Mouse (Mus musculus) CD4-positive, CD25-positive, alpha-beta regulatory T cell, adult 4 months (primary cell): ENCODE measurements around the gene Kat2a. TPM values are rescaled to one million over a fixed set of nuclear protein-coding genes. Genes with fewer than 3 reads are reported as not detected.
A peak's percentile ranks its signal among the peaks of the same experiment; 100 is the strongest.

Experiments
- ATAC-seq: one replicate; pipeline ENCODE4 v1.8.0; 2017
- polyA plus RNA-seq, 2 experiments: library from polyadenylated mRNA; unstranded; fragments of 100-300 nt; shearing (Covaris generic); gene quantifications; one replicate each; pipeline ENCODE4 v1.2.1; 2017

Gene Kat2a
- polyA plus RNA-seq, 2 experiments from 2014 or later: 11.1 to 13.2 TPM

DNA sequence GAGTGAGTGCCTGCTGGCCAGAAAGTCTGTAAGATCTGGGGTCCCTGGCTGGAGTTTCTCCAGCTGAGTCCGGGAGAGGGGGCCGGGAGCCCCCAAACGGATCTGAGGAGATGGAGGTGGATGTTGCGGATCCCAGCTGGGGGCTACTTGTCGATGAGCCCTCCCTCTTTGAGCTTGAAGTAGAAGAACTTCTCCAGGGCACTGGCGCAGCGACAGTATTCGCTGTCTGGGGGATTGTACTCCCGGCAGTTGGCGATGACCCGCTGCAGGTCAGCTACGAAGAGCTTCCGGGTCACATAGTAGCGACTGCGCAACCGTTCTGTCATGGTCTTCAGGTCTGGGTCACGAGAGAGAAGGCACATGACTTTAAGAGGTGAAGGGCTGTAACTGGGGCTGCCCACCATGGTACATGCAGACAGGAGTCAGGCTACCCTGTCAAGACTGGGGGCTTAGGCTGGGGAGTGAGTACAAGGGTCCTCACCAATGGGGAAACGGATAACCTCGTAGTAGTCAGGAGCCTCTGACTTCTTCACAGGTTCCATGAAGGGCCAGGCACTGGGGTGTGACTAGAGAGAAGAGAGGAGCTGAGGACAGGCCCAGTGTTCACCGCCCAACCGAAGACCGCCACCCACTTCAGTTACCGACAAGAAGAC lies 7.0 kb downstream of the Kat2a start:
- ATAC-seq: no peak

DNA sequence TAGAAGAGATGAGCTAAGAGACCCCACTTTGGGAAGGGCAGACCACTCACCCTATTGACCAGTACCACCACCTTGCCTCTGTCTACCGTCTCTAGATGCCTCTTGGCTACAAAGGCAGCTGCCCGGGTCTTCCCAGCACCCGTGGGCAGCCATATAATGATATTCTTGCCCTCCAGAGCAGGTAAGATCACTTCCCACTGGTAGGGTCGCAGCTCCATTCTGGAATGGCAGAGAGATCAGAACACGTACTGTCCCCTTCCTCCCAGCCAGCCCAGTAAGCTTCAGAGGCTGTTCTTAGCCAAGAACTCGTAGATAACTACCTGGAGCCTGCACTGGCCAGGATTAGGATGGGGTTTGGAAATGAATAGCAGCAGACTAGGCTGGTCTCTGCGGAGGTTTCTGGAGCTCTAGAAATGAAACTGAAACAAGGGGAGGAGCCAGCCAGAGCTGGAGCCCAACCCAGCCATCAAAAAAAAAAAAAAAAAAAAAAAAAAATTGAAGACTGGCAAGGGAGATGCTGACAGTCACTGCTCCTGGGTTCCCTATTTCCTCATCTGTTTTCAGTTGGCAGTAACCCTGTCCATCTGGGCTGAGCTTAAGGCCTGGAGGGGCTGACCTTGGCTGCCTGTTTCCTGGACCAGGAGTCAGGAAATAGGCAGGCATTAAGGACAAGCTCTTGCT lies 8.3 kb downstream of the Kat2a start, which contains the start of gene Dhx58:
Gene Dhx58, minus strand, starts transcription at position 421 of the 681 bp plus-strand sequence.
- peak; percentile 80 for ATAC-seq

DNA sequence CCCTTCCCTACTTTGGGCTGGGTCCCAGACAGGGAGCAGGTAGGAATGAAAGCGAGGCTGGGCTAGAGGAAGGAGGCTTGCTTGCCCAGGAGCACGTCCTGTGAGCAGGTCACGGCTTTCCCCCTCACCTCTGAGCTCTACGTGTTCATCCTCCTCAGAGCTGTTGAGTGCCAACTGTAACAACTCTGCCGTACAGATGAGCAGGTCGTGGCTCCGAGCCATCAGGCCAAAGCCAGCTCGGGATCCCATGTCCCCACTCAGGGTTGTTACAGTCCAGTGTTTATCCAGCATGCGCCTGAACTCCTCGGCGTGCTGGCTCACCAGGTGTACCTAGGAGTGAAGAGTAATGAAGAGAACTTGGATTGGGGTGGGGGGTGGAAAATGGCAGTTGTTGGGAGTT lies 8.9 kb downstream of the Kat2a start:
- peak; percentile 46 for ATAC-seq

DNA sequence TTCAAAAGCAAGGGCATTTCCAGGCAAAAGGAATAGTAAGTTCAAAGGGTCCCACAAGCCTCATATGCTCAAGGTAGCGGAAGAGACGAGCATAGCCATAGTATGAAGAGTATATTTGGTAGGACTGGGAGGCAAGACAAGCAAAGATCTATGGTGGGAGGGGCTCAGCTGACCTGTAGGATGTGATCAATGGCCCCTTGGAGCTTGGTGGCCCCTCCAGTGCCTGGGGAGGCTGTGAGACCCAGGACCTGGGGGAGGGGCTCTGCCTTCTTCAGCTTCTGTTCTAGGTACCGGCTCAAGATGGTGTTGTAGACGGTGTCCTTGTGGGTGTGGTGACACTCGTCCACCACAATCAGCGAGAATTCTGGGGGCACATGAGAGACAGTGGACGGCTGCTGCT lies 9.4 kb downstream of the Kat2a start:
- ATAC-seq: no peak

DNA sequence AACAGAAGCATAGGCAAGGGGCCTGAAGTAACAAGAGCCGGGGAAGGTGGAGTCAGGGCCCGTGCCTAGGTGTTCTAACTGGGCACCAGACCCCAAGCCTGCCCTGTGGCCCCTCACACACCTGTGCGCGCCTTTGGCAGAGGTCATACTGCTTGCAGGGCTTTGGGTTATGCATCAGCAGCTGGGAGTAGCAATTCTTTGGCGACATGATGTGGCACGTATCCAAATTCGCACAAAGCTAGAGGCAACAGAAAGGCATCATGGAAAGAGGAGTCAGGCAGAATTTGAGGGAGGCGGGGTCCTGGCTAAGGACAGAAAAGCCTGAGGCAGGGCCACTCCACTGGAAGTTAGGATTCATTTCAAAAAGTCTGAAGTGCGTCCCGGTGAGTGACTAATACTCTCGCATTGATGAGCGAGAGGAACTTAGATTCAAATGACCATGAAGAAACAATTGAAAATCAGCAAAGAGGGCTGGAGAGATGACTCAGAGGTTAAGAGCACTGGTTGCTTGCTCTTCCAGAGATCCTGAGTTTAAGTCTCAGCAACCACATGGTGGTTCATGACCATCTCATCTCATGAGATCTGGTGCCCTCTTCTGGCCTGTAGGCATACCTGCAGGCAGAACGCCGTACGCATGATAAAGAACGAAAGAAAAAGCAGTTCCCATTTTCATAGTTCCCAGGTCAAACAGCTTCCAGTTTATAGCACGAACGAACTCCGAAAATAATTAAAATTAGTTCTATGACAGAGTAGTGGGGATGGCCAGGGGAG lies 10.0 kb downstream of the Kat2a start:
- peak; percentile 75 for ATAC-seq

DNA sequence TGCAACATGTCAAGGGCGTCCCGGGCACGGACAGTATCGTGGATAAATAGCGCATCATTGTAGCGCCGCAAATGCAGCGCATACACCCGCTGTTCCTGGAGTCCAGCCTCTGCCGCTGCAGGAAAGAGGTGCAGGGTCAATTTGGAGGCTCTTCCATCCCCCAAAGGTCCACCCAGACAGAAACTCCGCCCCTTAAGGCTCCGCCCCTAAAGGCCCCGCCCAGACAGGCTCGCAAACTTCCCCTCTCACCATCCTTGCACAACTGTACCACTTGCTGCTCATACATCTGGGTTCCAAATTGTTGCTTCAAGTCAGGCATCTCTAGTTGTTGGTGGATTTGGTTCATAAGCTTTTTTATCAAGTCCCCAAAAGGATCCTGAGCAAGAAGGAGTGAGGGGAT lies 11.0 kb downstream of the Kat2a start:
- ATAC-seq: no peak

DNA sequence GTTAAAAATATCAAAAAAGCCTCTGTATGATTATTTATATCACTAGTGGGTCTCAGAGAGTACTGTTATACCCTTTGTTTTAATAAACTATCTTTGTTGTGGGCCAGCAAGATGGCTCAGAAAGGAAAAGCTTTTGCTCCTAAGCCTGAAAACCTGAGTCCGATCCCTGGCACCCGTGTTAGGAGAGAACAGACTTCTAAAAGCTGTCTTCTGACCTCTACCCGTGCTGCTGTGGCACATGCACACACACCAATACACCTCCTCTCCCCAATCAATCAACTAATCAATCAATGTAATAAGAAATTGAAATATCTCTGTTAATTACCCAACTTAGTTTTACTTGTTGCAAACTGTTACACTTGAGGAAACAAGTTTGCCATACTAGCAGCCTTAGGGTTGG lies 11.6 kb downstream of the Kat2a start:
- no peak for ATAC-seq

DNA sequence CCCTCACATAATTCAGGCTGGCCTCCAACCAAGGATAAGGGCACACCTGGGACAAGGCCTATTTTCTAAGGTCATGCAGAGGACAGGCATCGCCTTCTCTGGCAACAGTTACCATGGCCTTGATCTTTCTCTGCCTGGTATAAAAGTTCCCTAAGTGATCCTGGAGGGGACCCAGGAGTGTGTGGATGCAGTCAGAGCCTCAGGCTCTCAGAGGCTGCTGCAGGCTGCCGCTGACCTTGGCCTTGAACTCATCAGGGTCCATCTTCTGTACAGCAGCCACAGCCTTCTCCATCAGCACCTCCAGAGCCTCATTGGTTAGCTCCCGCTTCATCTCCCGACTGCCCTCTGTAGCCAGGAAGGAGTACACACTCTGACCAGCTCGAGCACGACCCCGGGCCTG lies 14.3 kb downstream of the Kat2a start:
- no peak for ATAC-seq

DNA sequence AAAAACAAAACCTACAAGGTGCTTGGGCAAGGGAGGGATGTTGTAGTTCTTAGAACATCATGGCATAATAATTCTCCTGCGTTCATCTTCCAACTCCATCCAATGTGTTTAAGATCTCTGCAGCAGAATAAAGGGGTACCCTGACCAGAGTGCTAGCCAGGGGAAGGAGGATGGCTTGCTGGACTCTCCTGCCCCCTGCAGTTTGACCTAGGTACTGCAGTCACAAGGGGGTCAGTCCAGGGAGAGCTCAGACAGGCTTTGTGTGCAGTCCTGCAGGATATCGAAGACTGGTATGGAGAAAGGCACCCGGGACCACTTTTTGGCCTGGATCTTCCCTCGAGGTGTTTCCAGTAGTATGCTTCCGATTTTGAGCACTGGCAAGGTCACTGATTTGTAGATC lies 17.3 kb downstream of the Kat2a start:
- ATAC-seq: no peak

DNA sequence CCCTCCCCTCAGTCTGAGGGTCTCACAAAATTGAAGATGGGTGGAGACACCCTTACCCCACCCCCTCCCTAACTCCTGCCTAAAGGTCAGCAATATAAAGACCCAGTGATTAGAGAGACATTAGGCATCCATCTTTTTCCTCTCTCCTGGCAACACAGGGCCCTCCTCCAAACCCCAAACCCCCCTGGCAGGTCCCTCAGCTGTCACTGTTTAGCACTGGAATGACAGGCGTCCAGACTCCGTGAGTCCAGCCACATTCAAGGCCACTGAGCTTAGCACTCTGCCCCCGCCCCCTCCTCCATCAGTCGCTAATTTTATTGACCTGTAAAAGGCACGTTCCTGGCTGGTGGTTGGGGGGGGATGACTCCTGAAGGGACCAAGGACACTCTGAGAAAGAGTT lies 19.1 kb downstream of the Kat2a start:
- ATAC-seq: no peak

DNA sequence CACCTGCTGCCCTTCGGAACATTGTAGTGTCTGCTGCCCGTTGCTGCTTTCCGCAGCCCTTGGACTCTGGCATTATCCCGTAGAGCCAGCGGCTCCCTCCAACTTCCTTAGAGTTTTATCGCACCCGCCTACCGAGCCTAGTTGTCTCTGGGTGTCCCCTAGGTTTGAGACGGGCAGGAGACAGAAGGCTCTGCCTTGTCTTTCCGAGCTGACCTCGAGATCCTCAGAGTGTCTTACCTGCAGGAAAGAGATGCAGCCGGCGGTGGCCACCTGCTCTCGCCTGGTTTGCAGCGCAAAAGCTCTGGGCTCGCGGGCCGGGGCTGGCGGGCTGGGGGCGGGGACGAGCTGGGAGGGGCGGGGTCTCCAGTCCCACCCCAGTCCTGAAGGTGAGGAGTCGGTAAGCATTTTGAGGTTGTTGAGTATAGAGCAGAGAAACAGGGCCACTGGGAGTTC lies 20.1 kb downstream of the Kat2a start, which contains the start of gene Zfp385c:
Gene Zfp385c, minus strand, starts transcription at position 292 of the 453 bp plus-strand sequence.
- ATAC-seq: peak; percentile 39

DNA sequence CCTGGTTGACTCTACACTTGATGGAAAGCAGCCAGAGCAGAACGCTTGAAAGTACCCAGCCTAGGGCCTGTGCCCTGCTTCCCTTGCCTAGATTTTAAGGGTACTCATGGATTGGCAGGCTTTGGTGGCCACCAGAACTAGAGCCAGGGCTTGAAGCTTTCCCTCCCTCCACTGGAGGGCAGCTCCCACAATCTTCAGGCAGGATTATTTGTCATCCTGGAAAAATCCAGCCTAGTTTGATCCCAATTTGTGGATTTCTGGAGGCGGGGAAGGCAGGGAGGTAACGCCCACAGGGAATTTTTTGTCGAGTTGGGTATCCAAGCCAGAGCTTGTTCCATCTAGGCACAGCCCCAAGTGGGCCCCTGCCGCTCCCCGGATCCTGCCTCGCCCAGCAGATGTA lies 21.9 kb downstream of the Kat2a start:
- no peak for ATAC-seq

DNA sequence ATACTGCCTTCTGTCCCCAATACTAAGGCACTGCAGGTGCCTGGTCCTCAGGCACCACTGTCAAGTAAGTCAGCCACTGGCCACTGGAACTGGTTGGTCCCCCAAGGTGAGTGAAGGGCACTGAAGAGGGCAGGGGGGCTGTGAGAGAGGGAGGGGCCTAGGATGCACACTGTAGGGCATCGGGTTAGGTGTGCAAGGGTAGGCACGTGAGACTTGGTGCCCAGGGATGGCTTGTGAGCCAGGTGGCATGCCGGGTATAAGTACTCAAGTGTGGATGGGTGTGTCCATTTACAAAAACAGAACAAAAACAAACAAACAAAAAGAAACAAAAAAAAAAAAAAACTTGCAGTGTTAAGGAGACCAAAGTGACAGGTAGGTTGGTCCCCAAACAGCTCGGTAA lies 23.8 kb downstream of the Kat2a start:
- no peak for ATAC-seq

DNA sequence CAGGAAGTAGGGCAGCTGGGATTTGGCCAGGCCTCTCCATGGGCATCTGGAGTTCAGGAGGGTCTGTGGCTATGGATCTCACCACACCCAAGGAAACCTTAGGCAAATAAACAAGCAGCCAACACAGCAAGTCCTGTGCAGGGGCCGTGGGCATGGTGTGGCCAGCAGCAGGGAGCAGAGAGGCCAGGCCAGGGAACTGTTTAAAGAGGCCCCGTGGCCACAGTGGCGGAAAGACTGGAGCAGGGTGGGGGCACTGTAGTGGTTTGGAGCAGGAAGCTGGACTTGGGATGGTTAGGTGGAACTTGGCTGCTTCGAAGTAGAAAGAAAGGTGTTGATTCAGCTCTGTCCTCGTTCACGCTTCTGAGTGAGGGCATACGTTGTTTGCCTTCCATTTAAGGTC lies 25.0 kb downstream of the Kat2a start:
- no peak for ATAC-seq

DNA sequence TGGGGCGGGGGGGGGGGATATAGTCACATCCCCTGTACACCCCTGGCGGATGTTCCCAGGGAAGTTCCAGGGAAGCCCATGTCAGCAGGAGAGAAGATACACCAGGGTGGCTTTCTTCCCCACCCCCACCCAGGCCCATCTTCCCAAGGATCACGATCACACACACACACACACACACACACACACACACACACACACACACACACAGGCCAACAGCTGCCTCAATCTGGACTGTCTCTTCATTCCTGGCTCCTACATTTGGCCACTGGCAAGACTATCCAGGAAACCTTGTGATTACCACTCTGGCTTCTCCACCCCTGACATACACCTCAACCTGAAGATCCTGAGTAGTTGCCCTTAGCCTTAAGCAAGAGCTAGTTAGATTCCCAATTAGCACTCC lies 26.9 kb downstream of the Kat2a start:
- ATAC-seq: no peak

DNA sequence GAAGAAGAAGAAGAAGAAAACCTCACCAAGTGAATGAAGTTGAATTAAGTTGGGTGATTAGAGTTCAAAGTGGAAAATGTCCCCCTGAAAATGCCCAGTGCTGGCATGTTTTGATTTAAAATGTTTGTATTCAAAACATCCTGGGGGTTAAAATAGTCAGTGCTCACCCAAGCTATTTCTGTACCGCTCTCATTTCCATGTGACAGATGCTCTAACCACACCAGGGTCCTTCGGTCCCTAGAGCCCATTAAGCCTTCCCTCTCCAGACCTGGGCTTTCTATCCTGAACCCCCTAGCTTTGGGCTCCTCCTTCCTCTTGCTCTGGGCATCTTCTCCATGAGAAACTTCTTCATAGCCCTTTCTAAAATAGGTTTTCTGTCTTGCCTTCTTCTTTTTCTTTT lies 28.2 kb downstream of the Kat2a start:
- no peak for ATAC-seq

DNA sequence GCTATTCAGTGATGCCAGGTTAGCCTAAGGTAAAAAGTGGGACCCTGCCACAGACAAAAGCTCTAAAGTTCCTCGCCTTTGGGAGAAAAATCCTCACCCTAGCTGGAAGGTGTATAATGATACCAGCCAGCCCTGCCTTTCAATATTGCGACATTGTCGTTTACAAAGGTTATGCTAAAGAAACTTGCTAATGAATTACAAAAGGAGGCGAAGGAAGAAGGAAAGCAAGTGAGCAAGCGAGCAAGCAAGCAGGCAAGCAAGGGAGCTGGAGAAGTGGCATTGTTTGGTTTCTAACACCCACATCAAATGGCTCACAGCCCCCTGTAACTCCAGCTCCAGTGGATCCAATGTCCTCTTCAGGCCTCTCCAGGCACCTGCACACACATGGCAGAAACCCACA lies 29.7 kb downstream of the Kat2a start:
- ATAC-seq: no peak

DNA sequence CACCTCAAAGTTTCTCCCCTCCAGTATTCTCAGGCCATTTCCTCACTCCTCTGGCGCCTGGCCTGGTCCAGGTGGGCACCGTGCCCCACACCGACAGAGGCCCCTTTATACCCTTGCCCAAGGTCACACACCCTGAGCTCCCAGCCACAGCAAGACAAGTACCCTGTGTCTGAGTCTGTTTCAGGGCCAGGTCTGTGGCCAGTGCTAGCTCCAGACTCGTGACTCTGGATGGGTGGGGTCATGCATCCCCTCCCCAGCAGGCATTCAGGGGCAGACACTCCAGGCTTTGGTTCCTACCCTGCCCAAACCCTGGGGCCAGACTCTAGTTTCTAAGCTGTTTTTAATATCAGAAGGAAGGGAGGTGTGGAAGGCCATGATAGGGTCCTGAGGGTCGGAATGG lies 30.4 kb downstream of the Kat2a start:
- no peak for ATAC-seq

DNA sequence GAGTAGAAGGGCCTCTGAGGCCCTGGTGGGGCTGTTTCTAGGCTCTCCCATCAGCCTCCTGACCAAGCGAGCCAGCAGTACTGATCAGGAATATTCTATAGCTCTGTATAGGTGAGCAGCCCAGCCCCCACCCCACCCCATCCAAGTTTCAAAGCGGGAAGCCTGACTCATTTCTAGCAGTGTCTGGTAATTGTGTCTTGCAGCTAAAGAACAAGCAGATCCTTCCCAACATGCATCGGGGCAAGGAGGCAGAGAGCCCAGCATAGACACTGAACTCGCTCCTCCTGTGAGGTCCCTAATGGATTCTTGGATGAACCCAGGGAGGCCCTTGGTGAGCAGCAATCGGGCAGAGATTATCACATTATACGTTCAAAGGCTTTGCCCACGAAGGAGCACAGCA lies 34.5 kb downstream of the Kat2a start:
- no peak for ATAC-seq

DNA sequence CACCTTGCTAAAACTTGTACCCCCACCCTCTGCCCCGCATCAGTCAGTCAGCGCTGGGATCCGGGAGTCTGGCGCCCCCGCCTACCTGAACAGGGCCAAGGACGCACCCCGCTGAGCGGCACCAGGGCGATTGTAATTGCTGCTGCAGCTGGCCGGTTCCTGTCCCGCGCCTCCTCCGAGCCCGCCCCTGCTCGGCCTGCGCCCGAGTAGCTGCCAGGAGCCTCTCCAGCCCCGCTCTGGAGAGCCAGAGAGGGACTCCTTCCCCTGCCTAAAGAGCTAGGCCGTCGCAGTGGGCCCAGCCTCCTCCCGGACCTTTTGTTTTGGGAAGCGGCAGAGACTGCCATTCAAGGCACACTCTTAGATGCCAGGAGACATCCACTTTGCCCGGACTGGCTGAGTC lies 39.1 kb downstream of the Kat2a start:
- no peak for ATAC-seq

DNA sequence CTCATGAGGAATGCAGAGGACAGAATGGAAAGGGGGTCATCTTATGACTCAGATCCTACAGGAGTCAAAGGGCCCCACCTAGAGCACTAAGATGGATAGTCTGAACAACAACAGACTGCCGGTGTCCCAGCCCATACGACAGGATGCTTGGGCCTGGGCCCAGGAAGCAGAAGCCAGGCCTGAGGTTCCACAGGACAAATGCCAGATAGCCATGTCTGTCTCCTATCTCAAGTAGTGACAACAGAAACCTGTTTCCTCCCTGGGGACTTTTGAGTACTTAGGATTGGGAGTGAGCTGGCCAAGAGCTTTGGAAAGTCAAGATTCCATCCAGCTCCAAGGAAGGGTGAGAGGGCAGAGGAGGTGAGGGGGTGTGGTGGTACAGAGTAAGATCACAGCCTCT lies 40.3 kb downstream of the Kat2a start:
- no peak for ATAC-seq

DNA sequence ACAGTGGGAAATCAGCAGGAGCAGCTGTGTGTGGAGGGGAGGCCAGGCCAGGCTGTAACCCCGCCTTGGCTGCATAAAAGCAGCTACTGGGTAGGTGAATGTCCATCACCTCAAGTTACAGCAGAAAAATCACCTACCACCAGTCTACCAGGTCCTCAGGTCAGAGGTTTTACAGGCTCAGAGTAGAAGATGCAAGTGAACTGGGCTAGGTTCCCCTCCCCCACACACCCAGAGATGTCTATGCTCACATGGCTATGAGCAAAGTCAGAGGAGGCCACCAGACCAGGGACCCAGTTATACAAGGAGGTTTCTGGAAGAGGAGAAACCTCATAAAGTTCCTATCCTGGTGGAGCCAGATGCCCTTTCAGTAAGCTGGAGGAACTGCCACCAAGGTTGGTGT lies 41.2 kb downstream of the Kat2a start:
- no peak for ATAC-seq

DNA sequence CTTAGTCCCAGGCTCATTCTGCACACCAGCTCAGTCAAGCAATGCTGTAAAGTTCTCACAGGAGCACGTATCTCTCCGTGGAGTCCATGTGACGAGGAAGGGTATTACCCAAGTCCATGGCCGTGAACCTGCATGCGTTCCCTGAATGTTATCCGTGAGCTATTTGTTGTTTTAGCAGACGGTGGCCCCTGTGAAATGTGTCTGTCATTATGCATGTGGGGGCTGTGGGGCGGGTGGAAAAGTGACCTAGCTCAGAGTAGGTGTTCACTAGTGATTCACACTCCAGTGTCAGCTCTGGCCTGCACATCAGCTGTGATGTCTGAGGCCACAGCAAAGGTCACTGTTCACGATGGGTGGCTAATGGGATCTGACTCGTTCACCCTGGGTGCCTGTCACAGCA lies 52.5 kb downstream of the Kat2a start:
- ATAC-seq: no peak

DNA sequence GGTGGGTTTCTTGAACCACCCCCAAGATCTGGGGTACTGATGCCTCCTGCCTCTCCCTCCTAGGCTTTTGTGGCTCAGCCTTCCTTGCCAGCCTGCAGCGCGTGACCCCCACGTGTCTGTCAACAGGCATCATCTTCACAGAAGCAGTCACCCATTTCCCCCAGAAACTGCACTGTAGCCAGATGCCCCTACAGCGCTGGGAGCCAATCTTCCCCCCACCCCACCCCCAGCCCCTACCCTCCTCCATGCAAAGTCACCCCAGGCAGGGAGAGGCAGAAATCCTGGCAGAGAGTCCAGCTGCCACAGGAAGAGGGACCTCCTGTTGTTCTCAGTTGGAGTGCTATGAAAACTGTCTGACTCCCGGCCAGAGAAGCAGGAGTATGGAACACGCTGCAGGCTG lies 55.8 kb downstream of the Kat2a start:
- ATAC-seq: no peak
